9 mouse cellular contexts compared by ENCODE assay signal in the genomic region with DNA sequence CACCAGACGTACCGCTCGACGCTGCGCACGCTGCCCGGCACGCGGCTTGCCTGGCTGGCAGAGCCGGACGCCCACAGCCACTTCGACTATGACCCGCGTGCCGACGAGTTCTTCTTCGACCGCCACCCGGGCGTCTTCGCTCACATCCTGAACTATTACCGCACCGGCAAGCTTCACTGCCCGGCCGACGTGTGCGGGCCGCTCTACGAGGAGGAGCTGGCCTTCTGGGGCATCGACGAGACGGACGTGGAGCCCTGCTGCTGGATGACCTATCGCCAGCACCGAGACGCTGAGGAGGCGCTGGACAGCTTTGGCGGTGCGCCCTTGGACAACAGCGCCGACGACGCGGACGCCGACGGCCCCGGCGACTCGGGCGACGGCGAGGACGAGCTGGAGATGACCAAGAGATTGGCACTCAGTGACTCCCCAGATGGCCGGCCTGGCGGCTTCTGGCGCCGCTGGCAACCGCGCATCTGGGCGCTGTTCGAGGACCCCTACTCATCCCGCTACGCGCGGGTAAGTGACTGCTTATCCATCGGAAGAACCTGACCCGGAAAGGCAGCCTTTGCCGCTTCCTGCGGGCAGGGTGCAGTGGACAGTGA. TPM values are rescaled to one million over a fixed set of nuclear protein-coding genes. Genes with fewer than 3 reads are reported as not detected.
DNase-seq lines count a peak whose midpoint lies in the region; ATAC-seq lines count a peak whose summit lies in the region.
"Had no signal": no experiment of that assay in that cellular context is flagged by ENCODE, and none has a peak within 500 bp of the region (broad histone marks: within the 10 kb centered on the region; RNA-seq: fewer than 3 reads in every experiment).

No protein-coding gene starts in this region.

- peaks cover 13% of the 10 kb centered on the region for H3K27me3 ChIP-seq in hindbrain, embryonic 15.5 days
- no peaks in the 10 kb centered on the region for H3K27me3 ChIP-seq in splenic B cell, adult 2 months (ENCODE audit: control insufficient read depth, insufficient read depth, low read length, poor library complexity, severe bottlenecking)

- no peaks in the 10 kb centered on the region for H3K36me3 ChIP-seq in hindbrain, embryonic 15.5 days
- no peaks in the 10 kb centered on the region for H3K36me3 ChIP-seq in splenic B cell, adult 2 months (ENCODE audit: control insufficient read depth, insufficient read depth, low read length, poor library complexity, severe bottlenecking)

- peak overlapping the region; percentile 95 for H3K4me3 ChIP-seq in hindbrain, embryonic 15.5 days

- 7% methylated on average over 70 of the region's 70 CpGs for WGBS in hindbrain, embryonic 15.5 days

- peak overlapping the region; percentile 91 for H3K27ac ChIP-seq in hindbrain, embryonic 15.5 days (replicated peaks)

- H3K4me2 ChIP-seq in hindbrain, embryonic 15.5 days, result peak overlapping the region; percentile 84

- H3K9ac ChIP-seq in hindbrain, embryonic 15.5 days, result peak overlapping the region; percentile 99

- ATAC-seq in hindbrain, embryonic 15.5 days (ENCODE audit: low FRiP score, low read depth), result no peak

- peak; percentile 27 for DNase-seq in gastrocnemius, postnatal 10 days
- DNase-seq in gastrocnemius, postnatal 4 days (ENCODE audit: low spot score in 2 of 2), result no peak
- DNase-seq in right cerebral cortex, postnatal 4 days, result peak; percentile 45
- DNase-seq in right cerebral cortex, postnatal 25 days, result no peak
- peak; percentile 46 for DNase-seq in splenic B cell, adult 2 months (ENCODE audit: low read depth, low spot score)
- no peak for DNase-seq in heart, postnatal 10 days
- DNase-seq in kidney, postnatal 10 days, result no peak
- DNase-seq: lung, postnatal 36 days had no signal

- intact Hi-C loops in heart, postnatal 10 days (cut with DNase I), result no loop called here

- peaks cover 62% of the 10 kb centered on the region for H3K4me1 ChIP-seq in hindbrain, embryonic 15.5 days (replicated peaks)

- H3K9me3 ChIP-seq in hindbrain, embryonic 15.5 days, result no peaks in the 10 kb centered on the region

RNA-seq across cellular contexts. Expression of gene Kcnc1, which starts 1.5 kb away (rescaled TPM):
- total RNA-seq in gastrocnemius, postnatal 10 days (2021), result 10 to 100 TPM; 19.7 to 21.1 TPM
- total RNA-seq in gastrocnemius, postnatal 4 days (2021), result 10 to 100 TPM; 15.8 to 20.2 TPM
- polyA plus RNA-seq in hindbrain, embryonic 15.5 days (2015; fragmentation: Nextera tagmentation; extraction: Ambion mirVana), result 19.2 and 23.9 TPM in 2 replicates
- under 1 TPM; 0.02 to 0.17 TPM for total RNA-seq in heart, postnatal 10 days (2021)

RNA-seq across cellular contexts. Expression of gene Myod1, which starts 21.6 kb away (rescaled TPM):
- 10 to 100 TPM; 36.8 to 45.3 TPM for total RNA-seq in gastrocnemius, postnatal 10 days (2021)
- 10 to 100 TPM; 63.8 to 76.5 TPM for total RNA-seq in gastrocnemius, postnatal 4 days (2021)
- polyA plus RNA-seq in hindbrain, embryonic 15.5 days (2015; fragmentation: Nextera tagmentation; extraction: Ambion mirVana), result 0.08 and 0.25 TPM in 2 replicates
- total RNA-seq in heart, postnatal 10 days (2021), result not detected

Comparison
In these comparisons a context has a peak if more than half of its experiments do, and no peak if none do; other contexts are left out.
1. DNase-seq: peak in gastrocnemius, postnatal 10 days (single experiment), right cerebral cortex, postnatal 4 days (single experiment) and splenic B cell, adult 2 months (single experiment); none in gastrocnemius, postnatal 4 days (0 of 2), right cerebral cortex, postnatal 25 days (single experiment), heart, postnatal 10 days (0 of 2) and kidney, postnatal 10 days (single experiment).
2. RNA of gene Kcnc1, which starts 1.5 kb away (total RNA-seq): 19.7 to 21.1 TPM in gastrocnemius, postnatal 10 days and 15.8 to 20.2 TPM in gastrocnemius, postnatal 4 days; 0.02 to 0.17 TPM in heart, postnatal 10 days; every median in the first group is over 10 times any median in the second.
3. RNA of gene Myod1, which starts 21.6 kb away (total RNA-seq): 63.8 to 76.5 TPM in gastrocnemius, postnatal 4 days and 36.8 to 45.3 TPM in gastrocnemius, postnatal 10 days; not detected in heart, postnatal 10 days; every median in the first group is over 10 times any median in the second.